22 mouse cellular contexts compared by ENCODE assay signal in the genomic region with DNA sequence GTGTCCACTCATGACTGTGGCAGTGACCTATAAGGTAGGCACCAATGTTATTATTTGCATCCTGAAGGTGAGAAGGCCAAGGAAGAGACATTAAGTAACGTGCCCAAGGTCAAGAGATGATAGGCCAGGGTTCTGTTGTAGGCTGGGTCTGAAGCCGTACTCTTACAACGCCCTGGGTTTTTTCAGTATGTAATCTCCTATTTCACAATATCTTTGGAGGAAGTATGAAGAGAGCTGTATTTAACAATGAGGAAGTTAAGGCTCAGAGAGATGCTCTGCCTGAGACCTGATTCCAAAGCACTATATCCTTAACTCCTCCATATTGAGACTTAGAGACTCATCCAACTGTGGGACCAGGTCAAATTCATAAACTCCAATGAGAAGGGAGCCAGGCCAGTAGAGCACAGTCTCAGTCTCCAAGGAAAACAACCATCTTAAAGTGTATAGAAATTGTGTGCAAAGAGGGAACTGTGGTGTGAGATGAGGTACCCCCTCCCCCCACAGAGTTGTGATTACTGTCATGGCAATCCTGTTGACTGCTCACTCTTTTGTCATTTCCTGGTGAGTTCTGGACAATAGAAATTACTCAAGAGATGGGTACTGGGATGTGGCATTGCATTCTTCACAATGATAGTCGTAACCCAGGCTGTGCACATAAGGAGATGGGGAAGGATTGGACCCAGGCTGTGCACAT. TPM values are rescaled to one million over a fixed set of nuclear protein-coding genes. Genes with fewer than 3 reads are reported as not detected.
DNase-seq lines count a peak whose midpoint lies in the region; ATAC-seq and TF ChIP-seq lines count a peak whose summit lies in the region.
"Had no signal": no experiment of that assay in that cellular context is flagged by ENCODE, and none has a peak within 500 bp of the region (broad histone marks: within the 10 kb centered on the region; RNA-seq: fewer than 3 reads in every experiment).

No protein-coding gene starts in this region.

- no peaks in the 10 kb centered on the region for H3K27me3 ChIP-seq in intestine, embryonic 15.5 days (replicated peaks)
- H3K27me3 ChIP-seq: CH12.LX; heart, embryonic 13.5 days; limb, embryonic 13.5 days; midbrain, embryonic 13.5 days; stomach, embryonic 15.5 days had no signal

- peaks cover 8% of the 10 kb centered on the region for H3K4me1 ChIP-seq in lung, adult 2 months (ENCODE audit: control insufficient read depth, insufficient read depth, low read length)
- 0 out of 2 replicates have a peak, but pooled peaks cover 3% of the 10 kb centered on the region for H3K4me1 ChIP-seq in intestine, embryonic 15.5 days (replicated peaks)

- H3K9ac ChIP-seq in intestine, embryonic 15.5 days: no peak overlapping the region
- H3K9ac ChIP-seq: heart, embryonic 13.5 days; limb, embryonic 13.5 days; midbrain, embryonic 13.5 days; stomach, embryonic 15.5 days had no signal

- 82% methylated on average over 4 of the region's 4 CpGs for WGBS in lung, adult 2 months
- 82% methylated on average over 4 of the region's 4 CpGs for WGBS in intestine, embryonic 15.5 days

- no peak for TF ChIP-seq CTCF in lung, adult 2 months (IDR thresholded peaks at IDR 0.05; ENCODE audit: insufficient read depth, low read length)

- H3K27ac ChIP-seq in intestine, embryonic 15.5 days: no peak overlapping the region
- H3K27ac ChIP-seq: hindbrain, postnatal 0 days; limb, embryonic 13.5 days; midbrain, embryonic 13.5 days; stomach, embryonic 15.5 days had no signal

- H3K4me2 ChIP-seq in intestine, embryonic 15.5 days (replicated peaks): no peak overlapping the region
- H3K4me2 ChIP-seq: heart, embryonic 13.5 days; limb, embryonic 13.5 days; midbrain, embryonic 13.5 days; stomach, embryonic 15.5 days had no signal

- peak; percentile 23 for DNase-seq in lung, postnatal 25 days (ENCODE audit: low spot score)
- DNase-seq in lung, adult 2 months: no peak
- peak; percentile 69 for DNase-seq in MEL-GATA-1-ER (ENCODE audit: extremely low read depth, low read depth)
- DNase-seq in right cerebral cortex, postnatal 36 days (ENCODE audit: low spot score in 2 of 2): no peak
- no peak for DNase-seq in right cerebral cortex, postnatal 14 days
- DNase-seq in layer of hippocampus, postnatal 14 days (ENCODE audit: low spot score in 2 of 2): no peak
- DNase-seq: adrenal gland, postnatal 14 days; cerebellum, postnatal 25 days; heart, postnatal 36 days; kidney, adult 8-10 months; kidney, postnatal 25 days; thymus, postnatal 14 days had no signal

- H3K36me3 ChIP-seq in intestine, embryonic 15.5 days: no peaks in the 10 kb centered on the region
- H3K36me3 ChIP-seq: heart, embryonic 13.5 days; limb, embryonic 13.5 days; midbrain, embryonic 13.5 days; stomach, embryonic 15.5 days had no signal

- no peak for TF ChIP-seq POLR2A in lung, adult 2 months (IDR thresholded peaks at IDR 0.05; ENCODE audit: borderline replicate concordance, extremely low read depth, low read depth, low read length)

- ATAC-seq in intestine, embryonic 15.5 days: 0 out of 2 replicates have a peak, but pooled peaks have one; percentile 26
- ATAC-seq in neutrophil, adult 5-6 weeks (ENCODE audit: extremely low read depth, insufficient number of reproducible peaks, low FRiP score, poor library complexity, severe bottlenecking): peak; percentile 87
- ATAC-seq: forebrain, embryonic 14.5 days; hindbrain, postnatal 0 days; midbrain, embryonic 13.5 days had no signal

- H3K4me3 ChIP-seq in lung, adult 2 months (replicated peaks; ENCODE audit: extremely low read depth, low read depth, low read length): no peak overlapping the region
- H3K4me3 ChIP-seq in intestine, embryonic 15.5 days (replicated peaks): no peak overlapping the region
- H3K4me3 ChIP-seq: erythroblast, embryonic 14.5 days; heart, embryonic 13.5 days; limb, embryonic 13.5 days; midbrain, embryonic 13.5 days; stomach, embryonic 15.5 days had no signal

- H3K9me3 ChIP-seq in intestine, embryonic 15.5 days: no peaks in the 10 kb centered on the region
- H3K9me3 ChIP-seq: heart, embryonic 13.5 days; limb, embryonic 13.5 days; midbrain, embryonic 13.5 days; stomach, embryonic 15.5 days had no signal

RNA-seq across cellular contexts. Expression of a gene that starts 39.8 kb away (rescaled TPM):
- 7.9 and 10.4 TPM in 2 replicates for polyA plus RNA-seq in lung, adult 2 months (2012; rRNA removed)
- polyA plus RNA-seq in intestine, embryonic 15.5 days (2015; fragmentation: Nextera tagmentation; extraction: Ambion mirVana): 4.5 and 4.8 TPM in 2 replicates
- 27.9 and 31.3 TPM in 2 replicates for total RNA-seq in neutrophil, adult 5-6 weeks (2017)
- 10 to 100 TPM; 16.3 to 18.5 TPM for total RNA-seq in layer of hippocampus, postnatal 14 days (2021)

Comparison
In these comparisons a context has a peak if more than half of its experiments do, and no peak if none do; other contexts are left out.
1. DNase-seq: peak in lung, postnatal 25 days (single experiment) and MEL-GATA-1-ER (single experiment); none in lung, adult 2 months (single experiment), right cerebral cortex, postnatal 36 days (0 of 2), right cerebral cortex, postnatal 14 days (single experiment) and layer of hippocampus, postnatal 14 days (0 of 2).